Mouse (Mus musculus) left cerebral cortex, postnatal 10 days (tissue): Measurements from ENCODE around the gene Lin54. TPM values are rescaled to one million over a fixed set of nuclear protein-coding genes. Genes with fewer than 3 reads are reported as not detected.
"Not testable (repeated sequence)": the region's sequence is repeated elsewhere in the genome, so short reads cannot be mapped to it uniquely, and the experiment has no call there.

Experiments used
- DNase-seq, 2 experiments: peaks; one replicate each; pipeline ENCODE4 v3.0.0; 2021 to 2022; ENCODE audit warnings: low spot score in 2 of 2, mixed read lengths in 1 of 2; ENCODE audit errors: extremely low spot score in 1 of 2
- intact Hi-C: fragments of 180-260 bp; cut with DNase I; formaldehyde crosslinking; loops from one replicate; pipeline ENCODE4 v1.15.1; 2025
- total RNA-seq, 2 experiments: library from RNA; stranded (reverse); gene quantifications; 2 replicates each; pipeline ENCODE4 v1.2.3; 2021

Lin54 gene
- total RNA-seq, 2 experiments from 2014 or later = 15.5 to 17.7 TPM

- no peak for DNase-seq
- intact Hi-C loops = no loop called here
Measured at GRCm38 (mm10) chr5:100428734-100429343, 71.6 kb downstream of the Lin54 start.

- intact Hi-C loops = no loop called here
- no peak for DNase-seq
Measured at GRCm38 (mm10) chr5:100428031-100428733, 72.3 kb downstream of the Lin54 start.

DNA sequence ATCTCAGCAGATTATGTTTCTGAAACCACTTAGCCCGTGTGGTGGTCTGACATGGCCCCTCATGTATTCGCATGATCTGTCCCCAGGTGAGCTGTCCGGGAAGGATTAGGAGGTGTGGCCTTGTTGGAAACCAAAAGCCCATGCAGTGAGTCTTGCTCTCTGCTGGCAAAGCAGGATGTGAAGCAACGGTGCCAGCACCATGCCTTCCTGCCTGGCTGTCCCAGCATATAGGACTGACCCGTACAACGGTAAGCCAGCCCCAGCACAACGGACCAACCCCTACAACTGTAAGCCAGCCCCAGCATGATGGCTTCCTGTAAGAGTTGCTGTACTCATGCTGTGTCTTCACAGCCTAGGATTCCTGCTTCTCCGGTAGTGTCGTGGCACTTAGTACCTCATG, 73.2 kb downstream of the Lin54 start:
- intact Hi-C loops = loop anchor here (2.0 kb wide), 1 partner anchor 72 kb away; no protein-coding TSS in a partner anchor

DNA sequence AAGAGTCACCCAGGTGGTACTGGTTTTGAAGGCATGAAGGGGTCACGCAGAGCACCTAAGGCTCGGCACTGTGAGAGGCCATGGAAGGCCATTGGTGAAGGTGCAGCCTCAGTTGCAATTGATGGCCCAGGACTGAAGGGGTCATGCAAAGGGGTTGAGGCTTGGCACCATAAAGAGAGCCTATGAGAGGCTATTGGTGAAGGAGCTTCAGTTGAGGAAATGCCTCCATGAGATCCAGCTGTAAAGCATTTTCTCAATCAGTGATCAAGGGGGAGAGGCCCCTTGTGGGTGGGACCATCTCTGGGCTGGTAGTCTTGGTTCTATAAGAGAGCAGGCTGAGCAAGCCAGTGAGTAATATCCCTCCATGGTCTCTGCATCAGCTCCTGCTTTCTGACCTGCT, 74.6 kb downstream of the Lin54 start:
- intact Hi-C loops = loop anchor here (2.0 kb wide), 1 partner anchor 73 kb away; no protein-coding TSS in a partner anchor
- not testable (repeated sequence) for DNase-seq

More for the DNA sequence above, 73.2 kb downstream of the Lin54 start:
- no peak for DNase-seq

- DNase-seq = no peak
- intact Hi-C loops = no loop called here
Measured at GRCm38 (mm10) chr5:100424252-100424651, 76.2 kb downstream of the Lin54 start.

DNA sequence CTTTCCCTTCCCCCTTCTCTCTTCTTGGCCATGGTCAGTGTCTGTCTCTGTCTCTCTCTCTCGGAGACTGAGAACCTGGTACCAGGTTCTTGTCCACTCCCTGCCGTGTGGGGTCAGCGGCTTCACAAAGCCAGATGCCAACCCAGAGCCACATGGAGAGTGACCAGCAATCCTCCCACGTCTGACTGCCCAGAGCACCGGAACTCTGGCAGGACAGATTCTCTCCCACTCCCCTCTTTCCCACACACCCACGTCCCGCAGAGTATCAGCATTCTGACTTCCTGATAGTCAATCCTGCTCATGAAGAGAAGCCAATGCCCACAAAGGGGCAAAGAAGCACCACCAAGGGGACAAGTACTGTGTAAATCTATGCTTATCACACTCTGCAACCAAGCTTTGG, 76.8 kb downstream of the Lin54 start:
- intact Hi-C loops = no loop called here
- no peak for DNase-seq

- intact Hi-C loops = no loop called here
- DNase-seq = no peak
Measured at GRCm38 (mm10) chr5:100418861-100419260, 81.6 kb downstream of the Lin54 start.

DNA sequence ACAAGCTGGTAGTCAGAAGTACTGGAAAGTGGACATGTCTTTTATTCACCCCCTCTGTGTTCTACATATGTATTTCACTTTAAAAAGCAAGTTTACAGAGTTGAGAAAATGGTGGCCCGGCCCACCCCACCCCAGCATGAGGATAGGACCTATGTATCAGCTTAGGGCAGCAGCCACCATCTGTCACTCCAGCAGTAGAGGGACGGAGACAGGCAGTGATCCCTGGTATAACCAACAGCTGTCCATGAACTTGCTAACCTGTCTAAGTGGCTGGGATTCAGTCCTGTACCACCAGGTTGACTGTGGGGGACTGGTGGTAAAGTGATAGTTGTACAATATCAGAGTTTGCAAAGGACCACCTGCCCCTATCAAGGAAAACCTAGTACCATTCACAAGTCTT, 82.4 kb downstream of the Lin54 start:
- DNase-seq = no peak
- intact Hi-C loops = no loop called here

GRCm38 (mm10) chr5:100415761-100416590, 84.5 kb downstream of the Lin54 start, which contains the start of gene Sec31a:
Gene Sec31a, minus strand, starts transcription at chr5:100416234.
- DNase-seq = peak; percentile 96 to 99
- intact Hi-C loops = no loop called here

DNA sequence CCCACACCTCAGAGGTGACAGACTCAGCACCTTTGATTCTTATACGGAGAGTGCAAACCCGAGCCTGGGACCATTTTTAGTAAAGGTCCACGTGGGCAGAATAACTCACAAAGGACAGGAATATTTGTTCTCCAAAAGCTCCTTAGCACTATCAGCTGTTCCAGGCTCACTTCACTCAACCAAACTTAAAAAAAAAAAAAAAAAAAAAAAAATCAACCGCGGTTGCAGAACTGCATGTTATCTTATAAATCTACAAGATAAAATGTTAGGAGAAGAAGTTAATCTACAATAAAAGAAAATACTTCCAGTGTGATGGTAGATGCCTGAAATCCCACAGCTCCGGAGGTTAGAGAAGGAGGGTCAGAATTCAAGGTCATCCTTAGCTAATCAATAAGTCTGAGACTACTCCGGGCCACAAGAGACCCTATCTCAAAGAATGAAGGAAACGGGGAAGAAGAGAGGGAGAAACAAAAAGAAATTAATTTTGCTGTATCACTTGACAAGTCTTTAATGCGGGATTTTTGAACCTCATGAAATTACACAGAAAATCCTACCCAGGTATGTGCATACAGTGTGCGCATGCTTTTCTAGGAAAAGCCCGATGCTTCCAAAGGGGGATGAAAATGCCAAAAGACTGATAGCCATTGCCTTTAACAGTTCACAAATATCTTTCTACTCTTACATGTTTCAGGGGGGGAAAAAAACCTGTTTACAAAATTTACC, 85.8 kb downstream of the Lin54 start:
- intact Hi-C loops = no loop called here
- no peak for DNase-seq

DNA sequence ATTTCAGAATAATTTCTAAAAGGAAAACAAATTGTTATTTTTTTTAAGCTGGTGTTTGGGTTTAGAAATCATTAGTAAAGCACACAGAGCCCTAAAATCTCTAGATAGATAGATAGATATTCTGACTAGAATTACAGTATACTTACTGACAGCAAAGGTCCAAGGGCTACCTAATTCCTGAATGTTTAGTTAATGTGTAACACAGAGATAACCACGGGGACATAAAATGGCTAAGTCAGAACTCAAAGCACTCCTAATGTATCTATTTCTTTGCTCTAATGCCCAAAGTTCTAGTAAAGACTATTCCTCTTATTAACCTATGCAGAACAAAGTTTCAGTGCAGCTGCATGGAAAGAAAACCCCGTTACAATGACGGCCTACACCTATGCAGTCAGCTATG, 87.6 kb downstream of the Lin54 start:
- no peak for DNase-seq
- intact Hi-C loops = no loop called here

GRCm38 (mm10) chr5:100410281-100410680, 90.2 kb downstream of the Lin54 start:
- intact Hi-C loops = no loop called here
- no peak for DNase-seq

- intact Hi-C loops = no loop called here
- DNase-seq = no peak
Measured at GRCm38 (mm10) chr5:100408485-100408884, 92.0 kb downstream of the Lin54 start.

DNA sequence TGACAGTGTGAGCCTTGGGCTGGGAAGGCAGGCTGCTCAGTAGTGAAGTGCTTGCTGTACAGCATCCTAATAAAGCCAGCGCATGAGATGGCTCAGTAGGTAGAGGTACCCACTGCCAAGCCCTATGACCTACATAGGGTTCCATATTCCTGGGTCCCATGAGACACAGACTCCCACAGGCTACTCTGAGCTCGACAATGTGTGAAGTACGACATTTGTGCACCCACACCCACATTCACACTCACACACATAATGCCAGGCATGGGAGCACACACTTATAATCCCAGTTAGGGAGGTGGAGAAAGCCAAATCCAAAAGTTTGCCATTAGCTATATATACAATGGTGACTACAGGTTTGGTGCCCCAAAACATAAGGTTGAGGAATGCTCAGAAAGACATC, 103.7 kb downstream of the Lin54 start:
- no peak for DNase-seq
- intact Hi-C loops = loop anchor here (10.0 kb wide), 1 partner anchor 378 kb away; no protein-coding TSS in a partner anchor

DNA sequence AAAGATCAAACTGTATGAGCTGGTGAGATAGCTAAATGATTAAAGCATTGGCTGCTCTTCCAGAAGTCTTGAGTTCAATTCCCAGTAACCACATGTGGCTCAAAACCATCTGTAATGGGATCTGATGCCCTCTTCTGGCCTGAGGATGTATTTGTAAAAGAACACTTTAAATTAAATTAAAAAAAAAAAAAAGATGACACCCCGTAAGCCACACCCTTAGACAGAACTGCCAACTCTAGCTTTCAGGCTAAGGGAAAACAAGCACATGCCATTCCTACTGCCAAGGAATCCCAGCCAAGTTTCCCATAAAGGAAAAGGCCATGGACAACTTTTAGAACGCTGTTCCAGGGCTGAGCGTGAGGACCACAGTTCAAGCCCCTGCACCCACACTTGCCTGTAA, 106.8 kb downstream of the Lin54 start:
- intact Hi-C loops = loop anchor here (10.0 kb wide), 1 partner anchor 381 kb away; no protein-coding TSS in a partner anchor

DNA sequence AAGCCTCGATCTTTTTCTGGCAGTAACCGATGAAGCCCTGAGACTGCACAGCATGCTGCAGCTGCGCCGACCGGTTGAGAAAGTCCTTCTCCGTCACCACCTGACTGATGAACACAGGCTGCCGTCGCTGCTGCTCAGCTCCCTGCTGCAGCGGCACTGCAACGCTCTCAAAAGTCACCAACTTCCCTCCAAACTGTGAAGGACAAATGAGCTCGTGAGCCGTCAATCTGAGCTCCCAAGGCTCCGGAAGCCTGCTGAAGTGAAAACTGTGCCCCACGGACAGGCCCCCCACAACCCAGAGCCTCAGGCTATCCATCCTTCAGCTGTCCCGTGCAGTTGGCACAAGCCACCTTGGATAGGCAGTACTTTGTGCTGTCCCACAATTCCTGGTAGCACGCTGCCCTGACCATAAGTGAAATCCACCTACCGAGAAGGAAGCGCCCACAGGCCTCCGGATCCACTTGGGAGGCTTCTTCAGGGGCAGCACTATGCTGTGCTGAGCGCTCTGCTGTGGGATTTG, 107.9 kb downstream of the Lin54 start:
- no peak for DNase-seq
- intact Hi-C loops = loop anchor here (10.0 kb wide), 1 partner anchor 382 kb away; no protein-coding TSS in a partner anchor

More for the DNA sequence above, 106.8 kb downstream of the Lin54 start:
- no peak for DNase-seq
